Mouse (Mus musculus): ENCODE data around the gene Pgap3. TPM values are rescaled to one million over a fixed set of nuclear protein-coding genes. Genes with fewer than 3 reads are reported as not detected.

Pgap3 gene
- polyA plus RNA-seq, 1 experiment from 2014 or later: 9.4 TPM

DNA sequence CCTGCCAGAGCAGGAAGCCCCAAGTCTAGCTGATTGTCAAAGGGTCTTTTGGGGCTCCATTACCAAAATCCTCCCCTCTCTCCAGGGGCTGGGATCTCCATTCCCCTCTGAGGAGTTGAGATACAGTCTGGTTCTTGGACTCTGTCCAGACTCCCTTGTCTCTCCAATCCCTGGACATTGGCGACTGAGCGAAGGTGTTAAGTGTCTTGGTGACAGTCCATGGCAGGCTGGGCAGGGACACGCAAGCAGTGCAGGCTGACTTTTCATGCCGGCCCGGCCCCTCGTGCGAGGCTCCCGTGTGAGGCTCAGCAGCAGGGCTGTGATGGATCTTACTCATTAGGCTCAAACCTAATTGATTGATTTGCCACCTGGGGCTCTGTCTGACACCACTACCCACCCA is 26.0 kb downstream of the Pgap3 start:
- Histone ChIP-seq H3K27ac (peak overlapping the region; percentile 13; the same call in 1 of the 2 replicates), H3K9ac (peak overlapping the region; percentile 10; the same call in 1 of the 2 replicates), H3K4me1 (replicated peaks) (peaks cover 41% of the 10 kb centered on the region), H3K4me3 (no peak overlapping the region), H3K27me3 (no peaks in the 10 kb centered on the region), H3K9me3 (no peaks in the 10 kb centered on the region), H3K4me2 (no peak overlapping the region), H3K36me3 (peaks cover 55% of the 10 kb centered on the region)
- ATAC-seq (ENCODE audit: low FRiP score): no peak
- WGBS: 63% methylated on average over 8 of the region's 8 CpGs

DNA sequence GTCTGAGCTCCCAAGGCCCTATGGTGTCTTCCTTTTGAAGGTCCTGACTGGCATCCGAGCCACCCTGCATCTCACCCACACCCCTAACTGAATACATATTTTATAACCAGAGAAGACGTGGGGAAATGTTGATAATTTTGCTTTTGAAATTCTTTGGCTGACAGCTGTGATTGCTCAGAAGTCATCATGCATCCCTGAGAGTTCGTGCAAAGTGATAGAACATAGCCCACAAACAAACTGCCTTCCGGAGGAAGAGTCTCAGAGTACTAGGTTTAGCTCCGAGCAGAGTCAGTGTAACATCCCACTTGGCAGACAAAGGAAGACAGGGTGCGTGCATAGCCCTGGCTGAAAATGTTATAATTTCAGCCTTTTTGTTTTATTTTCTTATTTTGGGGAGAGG is 27.0 kb downstream of the Pgap3 start:
- Histone ChIP-seq H3K27ac (no peak overlapping the region), H3K4me2 (no peak overlapping the region), H3K9me3 (no peaks in the 10 kb centered on the region), H3K4me3 (no peak overlapping the region), H3K4me1 (replicated peaks) (peaks cover 41% of the 10 kb centered on the region), H3K9ac (0 out of 2 replicates have a peak overlapping the region, but pooled peaks have one; percentile 10), H3K36me3 (peaks cover 44% of the 10 kb centered on the region), H3K27me3 (no peaks in the 10 kb centered on the region)
- ATAC-seq (ENCODE audit: low FRiP score): no peak
- 91% methylated on average over 6 of the region's 6 CpGs for WGBS

GRCm38 (mm10) chr11:98372406-98372805 is 27.9 kb downstream of the Pgap3 start:
- Histone ChIP-seq H3K4me2 (no peak overlapping the region), H3K36me3 (peaks cover 36% of the 10 kb centered on the region), H3K9ac (peak overlapping the region; percentile 56; the same call in 1 of the 2 replicates), H3K27me3 (no peaks in the 10 kb centered on the region), H3K9me3 (no peaks in the 10 kb centered on the region), H3K27ac (0 out of 2 replicates have a peak overlapping the region, but pooled peaks have one; percentile 61), H3K4me3 (no peak overlapping the region), H3K4me1 (replicated peaks) (peaks cover 41% of the 10 kb centered on the region)
- WGBS: 4% methylated on average over 2 of the region's 2 CpGs
- no peak for ATAC-seq (ENCODE audit: low FRiP score)

- Histone ChIP-seq H3K4me2 (peak overlapping the region; percentile 34), H3K27me3 (no peaks in the 10 kb centered on the region), H3K4me1 (replicated peaks) (peaks cover 41% of the 10 kb centered on the region), H3K9ac (peak overlapping the region; percentile 49; the same call in 1 of the 2 replicates), H3K4me3 (no peak overlapping the region), H3K36me3 (peaks cover 29% of the 10 kb centered on the region), H3K27ac (peak overlapping the region; percentile 61), H3K9me3 (no peaks in the 10 kb centered on the region)
- WGBS: 29% methylated on average over 9 of the region's 10 CpGs
- ATAC-seq (ENCODE audit: low FRiP score): peak; percentile 66; the same call in 1 of the 2 replicates
These were observed 28.6 kb downstream of the Pgap3 start for GRCm38 (mm10) chr11:98371556-98372240.

- Histone ChIP-seq H3K9me3 (no peaks in the 10 kb centered on the region), H3K36me3 (peaks cover 18% of the 10 kb centered on the region), H3K4me2 (no peak overlapping the region), H3K27ac (no peak overlapping the region), H3K4me1 (replicated peaks) (peaks cover 41% of the 10 kb centered on the region), H3K9ac (no peak overlapping the region), H3K27me3 (no peaks in the 10 kb centered on the region), H3K4me3 (no peak overlapping the region)
- no peak for ATAC-seq (ENCODE audit: low FRiP score)
- WGBS: 83% methylated on average over 2 of the region's 2 CpGs
These were observed 29.7 kb downstream of the Pgap3 start for GRCm38 (mm10) chr11:98370588-98370987.

GRCm38 (mm10) chr11:98369337-98369736 is 31.0 kb downstream of the Pgap3 start:
- Histone ChIP-seq H3K4me3 (no peak overlapping the region), H3K4me2 (no peak overlapping the region), H3K27me3 (no peaks in the 10 kb centered on the region), H3K9ac (no peak overlapping the region), H3K4me1 (replicated peaks) (peaks cover 33% of the 10 kb centered on the region), H3K9me3 (no peaks in the 10 kb centered on the region), H3K36me3 (peaks cover 5% of the 10 kb centered on the region; the same call in 1 of the 2 replicates), H3K27ac (no peak overlapping the region)
- 78% methylated on average over 6 of the region's 6 CpGs for WGBS
- no peak for ATAC-seq (ENCODE audit: low FRiP score)

DNA sequence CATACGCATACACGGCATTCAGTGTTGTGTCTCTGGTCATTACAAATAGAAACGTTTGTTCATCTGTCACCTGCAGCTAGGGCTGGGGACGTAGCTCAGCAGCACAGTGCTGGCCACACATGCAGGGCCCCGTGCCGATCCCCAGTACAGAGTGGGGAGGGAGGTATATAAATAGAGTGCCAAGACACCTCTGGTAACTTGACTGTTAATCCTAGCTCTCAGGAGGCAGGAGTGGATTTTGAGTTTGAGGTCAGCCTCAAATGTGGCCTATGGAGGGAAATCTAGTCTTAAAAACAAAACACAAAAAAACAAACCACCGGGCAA is 32.5 kb downstream of the Pgap3 start:
- Histone ChIP-seq H3K4me3 (no peak overlapping the region), H3K36me3 (no peaks in the 10 kb centered on the region; the same call in 1 of the 2 replicates), H3K9ac (no peak overlapping the region), H3K4me1 (replicated peaks) (peaks cover 31% of the 10 kb centered on the region), H3K4me2 (no peak overlapping the region), H3K9me3 (no peaks in the 10 kb centered on the region), H3K27me3 (no peaks in the 10 kb centered on the region), H3K27ac (no peak overlapping the region)
- WGBS: 87% methylated on average over 7 of the region's 7 CpGs
- no peak for ATAC-seq (ENCODE audit: low FRiP score)

GRCm38 (mm10) chr11:98367171-98367862 is 33.0 kb downstream of the Pgap3 start:
- Histone ChIP-seq H3K4me3 (no peak overlapping the region), H3K9ac (no peak overlapping the region), H3K36me3 (no peaks in the 10 kb centered on the region; the same call in 1 of the 2 replicates), H3K4me2 (no peak overlapping the region), H3K27me3 (no peaks in the 10 kb centered on the region), H3K4me1 (replicated peaks) (peaks cover 32% of the 10 kb centered on the region), H3K27ac (no peak overlapping the region), H3K9me3 (no peaks in the 10 kb centered on the region)
- ATAC-seq (ENCODE audit: low FRiP score): no peak
- WGBS: 83% methylated on average over 10 of the region's 10 CpGs

DNA sequence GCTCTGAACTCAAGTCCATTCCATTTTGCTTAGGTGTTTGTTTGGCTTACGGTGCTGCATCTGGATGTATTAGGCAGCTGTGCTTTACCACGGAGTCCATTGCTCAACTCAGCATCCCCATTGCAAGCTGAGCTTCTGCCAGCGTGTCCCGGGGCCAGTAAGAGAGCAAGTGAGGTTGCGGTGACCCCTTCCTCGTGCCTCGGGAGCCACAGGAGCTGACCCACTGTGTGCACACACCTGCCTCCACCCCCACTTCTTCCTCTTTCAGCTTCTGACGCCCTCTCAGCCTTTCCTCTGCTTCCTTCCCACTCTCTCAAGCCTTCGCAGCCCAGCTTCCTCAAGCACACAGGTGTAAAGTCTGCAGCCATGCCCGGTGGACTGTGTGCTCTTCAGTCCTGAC is 34.0 kb downstream of the Pgap3 start:
- no peak overlapping the region for H3K4me3 ChIP-seq
- H3K4me2 ChIP-seq: no peak overlapping the region
- no peaks in the 10 kb centered on the region for H3K27me3 ChIP-seq
- H3K9ac ChIP-seq: no peak overlapping the region
- no peak for ATAC-seq (ENCODE audit: low FRiP score)
- WGBS: 84% methylated on average over 10 of the region's 10 CpGs
- no peaks in the 10 kb centered on the region for H3K9me3 ChIP-seq
- H3K36me3 ChIP-seq: no peaks in the 10 kb centered on the region; the same call in 1 of the 2 replicates
- H3K27ac ChIP-seq: no peak overlapping the region
- H3K4me1 ChIP-seq (replicated peaks): peaks cover 32% of the 10 kb centered on the region

DNA sequence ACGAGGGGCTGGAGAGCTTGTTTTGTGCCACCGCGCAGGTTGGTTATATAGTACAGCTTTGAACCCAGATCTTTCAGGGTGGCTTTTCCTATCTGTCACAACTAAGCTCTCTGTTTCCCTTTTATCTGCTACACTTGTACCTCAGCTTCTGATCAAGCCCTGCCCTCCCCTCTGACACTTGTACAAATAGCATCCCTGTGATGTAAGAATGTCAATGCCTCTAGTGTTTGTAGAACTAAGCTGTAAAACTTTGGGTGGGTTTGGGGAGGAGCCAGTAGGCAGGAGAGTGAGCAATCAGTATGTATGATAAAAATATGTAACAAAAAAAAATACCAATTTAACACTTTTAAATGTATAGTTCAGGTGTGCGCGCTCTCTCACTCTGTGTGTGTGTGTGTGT is 35.9 kb downstream of the Pgap3 start:
- no peak overlapping the region for H3K27ac ChIP-seq
- 95% methylated on average over 5 of the region's 5 CpGs for WGBS
- peaks cover 38% of the 10 kb centered on the region for H3K4me1 ChIP-seq (replicated peaks)
- no peak overlapping the region for H3K4me3 ChIP-seq
- H3K9me3 ChIP-seq: no peaks in the 10 kb centered on the region
- no peaks in the 10 kb centered on the region; the same call in 1 of the 2 replicates for H3K36me3 ChIP-seq
- H3K4me2 ChIP-seq: no peak overlapping the region
- H3K27me3 ChIP-seq: no peaks in the 10 kb centered on the region
- no peak overlapping the region for H3K9ac ChIP-seq
- ATAC-seq (ENCODE audit: low FRiP score): no peak

GRCm38 (mm10) chr11:98363817-98364216 is 36.5 kb downstream of the Pgap3 start:
- Histone ChIP-seq H3K9ac (no peak overlapping the region), H3K27ac (no peak overlapping the region), H3K4me1 (replicated peaks) (peaks cover 44% of the 10 kb centered on the region), H3K9me3 (no peaks in the 10 kb centered on the region), H3K36me3 (no peaks in the 10 kb centered on the region; the same call in 1 of the 2 replicates), H3K4me2 (no peak overlapping the region), H3K27me3 (no peaks in the 10 kb centered on the region), H3K4me3 (no peak overlapping the region)
- ATAC-seq (ENCODE audit: low FRiP score): no peak
- WGBS: 91% methylated on average over 5 of the region's 5 CpGs

DNA sequence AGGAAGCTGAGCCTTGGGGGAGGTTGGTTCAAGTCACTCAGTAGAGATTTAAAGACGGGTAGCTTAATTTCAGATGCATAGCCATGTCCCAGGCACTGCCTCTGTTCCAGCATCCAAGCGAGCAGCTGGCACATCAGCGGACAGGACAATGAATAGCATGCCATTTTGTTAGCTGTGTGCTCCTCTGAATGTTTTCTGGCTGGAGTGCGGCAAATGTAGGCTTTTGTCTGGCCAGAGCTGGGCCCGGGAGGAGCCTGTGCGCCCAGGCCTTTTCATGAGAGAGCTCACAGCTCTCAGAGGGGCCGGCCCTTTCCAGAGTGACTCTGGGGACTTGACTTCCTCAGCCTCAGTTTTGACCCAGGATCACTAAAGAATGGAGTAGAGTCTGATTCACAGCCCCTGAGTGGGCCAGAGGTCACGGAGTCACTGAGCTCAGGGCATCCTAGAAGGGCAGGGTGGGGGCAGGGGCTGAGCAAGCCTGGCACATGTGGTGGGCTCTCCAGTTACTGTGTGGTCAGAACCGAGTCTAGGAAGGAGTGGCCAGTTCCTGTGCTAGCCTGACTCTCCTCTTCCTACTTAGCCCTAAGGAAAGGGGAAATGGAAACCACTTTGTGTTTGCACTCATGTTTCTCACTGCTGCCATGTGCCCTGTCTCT is 39.3 kb downstream of the Pgap3 start:
- H3K27ac ChIP-seq: peak overlapping the region; percentile 81
- H3K4me3 ChIP-seq: no peak overlapping the region
- H3K9me3 ChIP-seq: no peaks in the 10 kb centered on the region
- H3K27me3 ChIP-seq: no peaks in the 10 kb centered on the region
- peak overlapping the region; percentile 65 for H3K9ac ChIP-seq
- ATAC-seq (ENCODE audit: low FRiP score): no peak
- peaks cover 53% of the 10 kb centered on the region for H3K4me1 ChIP-seq (replicated peaks)
- H3K36me3 ChIP-seq: no peaks in the 10 kb centered on the region; the same call in 1 of the 2 replicates
- 20% methylated on average over 9 of the region's 9 CpGs for WGBS
- H3K4me2 ChIP-seq: peak overlapping the region; percentile 28

Measured in hindbrain, embryonic 13.5 days (tissue).